Mouse (Mus musculus): Measurements from ENCODE around the gene Foxp1.

Foxp1 gene

GRCm38 (mm10) chr6:99484197-99484725, 38.3 kb downstream of the Foxp1 start:
- no peak for DNase-seq (ENCODE audit: low spot score)

- DNase-seq (ENCODE audit: low spot score), result no peak
Observed at GRCm38 (mm10) chr6:99483556-99483955, 39.0 kb downstream of the Foxp1 start.

- DNase-seq (ENCODE audit: low spot score), result no peak
Observed at GRCm38 (mm10) chr6:99481568-99481967, 41.0 kb downstream of the Foxp1 start.

GRCm38 (mm10) chr6:99478873-99479650, 43.5 kb downstream of the Foxp1 start:
- DNase-seq (ENCODE audit: low spot score), result no peak

- DNase-seq (ENCODE audit: low spot score), result no peak
Observed at GRCm38 (mm10) chr6:99475040-99475439, 47.5 kb downstream of the Foxp1 start.

GRCm38 (mm10) chr6:99470906-99471305, 51.6 kb downstream of the Foxp1 start:
- no peak for DNase-seq (ENCODE audit: low spot score)

GRCm38 (mm10) chr6:99469134-99469834, 53.2 kb downstream of the Foxp1 start:
- no peak for DNase-seq (ENCODE audit: low spot score)

- DNase-seq (ENCODE audit: low spot score), result no peak
Observed at GRCm38 (mm10) chr6:99467831-99468230, 54.7 kb downstream of the Foxp1 start.

- no peak for DNase-seq (ENCODE audit: low spot score)
Observed at GRCm38 (mm10) chr6:99467109-99467508, 55.4 kb downstream of the Foxp1 start.

- DNase-seq (ENCODE audit: low spot score), result no peak
Observed at GRCm38 (mm10) chr6:99466354-99466753, 56.2 kb downstream of the Foxp1 start.

GRCm38 (mm10) chr6:99464449-99464848, 58.1 kb downstream of the Foxp1 start:
- no peak for DNase-seq (ENCODE audit: low spot score)

GRCm38 (mm10) chr6:99463906-99464305, 58.6 kb downstream of the Foxp1 start:
- DNase-seq (ENCODE audit: low spot score), result no peak

- DNase-seq (ENCODE audit: low spot score), result no peak
Observed at GRCm38 (mm10) chr6:99458775-99459174, 63.7 kb downstream of the Foxp1 start.

- DNase-seq (ENCODE audit: low spot score), result no peak
Observed at GRCm38 (mm10) chr6:99453763-99454520, 68.6 kb downstream of the Foxp1 start.

GRCm38 (mm10) chr6:99452638-99453185, 69.8 kb downstream of the Foxp1 start:
- DNase-seq (ENCODE audit: low spot score), result no peak

GRCm38 (mm10) chr6:99451479-99451878, 71.0 kb downstream of the Foxp1 start:
- no peak for DNase-seq (ENCODE audit: low spot score)

- DNase-seq (ENCODE audit: low spot score), result no peak
Observed at GRCm38 (mm10) chr6:99447447-99447846, 75.1 kb downstream of the Foxp1 start.

- DNase-seq (ENCODE audit: low spot score), result no peak
Observed at GRCm38 (mm10) chr6:99446801-99447415, 75.6 kb downstream of the Foxp1 start.

- no peak for DNase-seq (ENCODE audit: low spot score)
Observed at GRCm38 (mm10) chr6:99443460-99443859, 79.1 kb downstream of the Foxp1 start.

- no peak for DNase-seq (ENCODE audit: low spot score)
Observed at GRCm38 (mm10) chr6:99441100-99441499, 81.4 kb downstream of the Foxp1 start.

- DNase-seq (ENCODE audit: low spot score), result no peak
Observed at GRCm38 (mm10) chr6:99440606-99441005, 81.9 kb downstream of the Foxp1 start.
